Mouse (Mus musculus) liver, adult (tissue): ENCODE measurements around the gene Mff.

Experiments used
- GATA4 ChIP-seq: IDR thresholded peaks from 2 replicates; pipeline ENCODE4 v1.6.1; 2014; ENCODE audit warnings: mild to moderate bottlenecking, low read length; ENCODE audit not compliant: insufficient replicate concordance

Gene Mff

GRCm38 (mm10) chr1:82759520-82759919 is 34.8 kb downstream of the Mff start:
- TF ChIP-seq GATA4: no peak

- TF ChIP-seq GATA4: no peak
Measured at GRCm38 (mm10) chr1:82761454-82762169, 36.9 kb downstream of the Mff start.

- no peak for TF ChIP-seq GATA4
Measured at GRCm38 (mm10) chr1:82762274-82762673, 37.6 kb downstream of the Mff start.

- TF ChIP-seq GATA4: no peak
Measured at GRCm38 (mm10) chr1:82766227-82766626, 41.5 kb downstream of the Mff start.

- TF ChIP-seq GATA4: no peak
Measured at GRCm38 (mm10) chr1:82766641-82767040, 42.0 kb downstream of the Mff start.

- TF ChIP-seq GATA4: no peak
Measured at GRCm38 (mm10) chr1:82768269-82768668, 43.6 kb downstream of the Mff start, which contains the start of gene Tm4sf20. Gene Tm4sf20 (minus strand): TSS chr1:82768461.

- TF ChIP-seq GATA4: no peak
Measured at GRCm38 (mm10) chr1:82771022-82771586, 46.4 kb downstream of the Mff start, which contains the start of gene Gm47791. Gene Gm47791 (minus strand): TSS chr1:82771243.

- TF ChIP-seq GATA4: no peak
Measured at GRCm38 (mm10) chr1:82772428-82772827, 47.7 kb downstream of the Mff start.

- no peak for TF ChIP-seq GATA4
Measured at GRCm38 (mm10) chr1:82773208-82773607, 48.5 kb downstream of the Mff start.

GRCm38 (mm10) chr1:82775293-82775692 is 50.6 kb downstream of the Mff start:
- no peak for TF ChIP-seq GATA4

- TF ChIP-seq GATA4: no peak
Measured at GRCm38 (mm10) chr1:82779388-82779966, 54.8 kb downstream of the Mff start.

GRCm38 (mm10) chr1:82783559-82783958 is 58.9 kb downstream of the Mff start:
- no peak for TF ChIP-seq GATA4

- TF ChIP-seq GATA4: no peak
Measured at GRCm38 (mm10) chr1:82785546-82785945, 60.9 kb downstream of the Mff start.

GRCm38 (mm10) chr1:82787414-82787813 is 62.7 kb downstream of the Mff start:
- TF ChIP-seq GATA4: peak; percentile 68; the same call in 1 of the 2 replicates

- TF ChIP-seq GATA4: no peak
Measured at GRCm38 (mm10) chr1:82788070-82788469, 63.4 kb downstream of the Mff start.

GRCm38 (mm10) chr1:82791105-82791504 is 66.4 kb downstream of the Mff start:
- TF ChIP-seq GATA4: no peak
